Mouse (Mus musculus) CH12.LX (cell line): ENCODE results near the gene Zfp628. TPM values are rescaled to one million over a fixed set of nuclear protein-coding genes. Genes with fewer than 3 reads are reported as not detected.

Experiments
- DNase-seq: peaks from one replicate; pipeline ENCODE4 v3.0.0-alpha.2; 2013; ENCODE audit errors: extremely low read depth
- H3K27ac ChIP-seq: 2 replicates; pipeline ENCODE4 v1.5.1; 2012; ENCODE audit warnings: low read depth, mild to moderate bottlenecking, control low read depth, moderate library complexity; ENCODE audit not compliant: insufficient read depth
- H3K27me3 ChIP-seq: replicated peaks from 2 replicates; pipeline ENCODE3; 2012; ENCODE audit warnings: inconsistent platforms
- H3K36me3 ChIP-seq, 2 experiments: replicated peaks in 1 of 2; 2 replicates each; pipeline versions ENCODE3 to v1.6.1; 2012; ENCODE audit warnings: inconsistent platforms in 1 of 2, low read length in 1 of 2, mild to moderate bottlenecking in 1 of 2, mixed read lengths in 1 of 2, moderate library complexity in 1 of 2; ENCODE audit not compliant: control insufficient read depth in 1 of 2, insufficient read depth in 1 of 2
- H3K4me1 ChIP-seq, 2 experiments: 2 replicates each; pipeline ENCODE4 v1.6.1; 2012; ENCODE audit warnings: inconsistent platforms in 1 of 2, moderate library complexity in 1 of 2; ENCODE audit not compliant: insufficient read depth in 2 of 2, control insufficient read depth in 1 of 2
- H3K4me2 ChIP-seq: 2 replicates; pipeline ENCODE4 v1.6.1; 2012; ENCODE audit warnings: low read depth, mild to moderate bottlenecking, control low read depth; ENCODE audit not compliant: poor library complexity, insufficient read depth, severe bottlenecking
- H3K4me3 ChIP-seq, 3 experiments: fragments of 150-350 bp in 1 of 3; sonication (generic) in 1 of 3; replicated peaks in 1 of 3; 2 replicates each; pipeline versions ENCODE3 to v1.5.1; 2011 to 2012; ENCODE audit warnings: low read depth in 2 of 3, low read length in 2 of 3, mild to moderate bottlenecking in 2 of 3, moderate library complexity in 2 of 3, control low read depth in 1 of 3, improper control_type of control experiment in 1 of 3, inconsistent platforms in 1 of 3, mixed read lengths in 1 of 3; ENCODE audit not compliant: poor library complexity in 1 of 3
- H3K79me2 ChIP-seq: replicated peaks from 2 replicates; pipeline ENCODE4 v1.6.1; 2012; ENCODE audit warnings: mild to moderate bottlenecking, moderate library complexity; ENCODE audit not compliant: control insufficient read depth, poor library complexity, insufficient read depth, severe bottlenecking; ENCODE audit errors: extremely low read depth
- H3K9ac ChIP-seq: 2 replicates; pipeline ENCODE4 v1.6.1; 2012; ENCODE audit warnings: low read depth, mild to moderate bottlenecking, control low read depth, moderate library complexity; ENCODE audit not compliant: insufficient read depth
- H3K9me3 ChIP-seq: replicated peaks from 2 replicates; pipeline ENCODE3; 2012; ENCODE audit warnings: low read length, inconsistent platforms, mixed read lengths
- BHLHE40 ChIP-seq: IDR thresholded peaks from 2 replicates; pipeline ENCODE4 v1.6.1; 2011; ENCODE audit warnings: mild to moderate bottlenecking, low read depth, low read length, improper control_type of control experiment
- CHD2 ChIP-seq: IDR thresholded peaks from 2 replicates; pipeline ENCODE4 v1.6.1; 2011; ENCODE audit warnings: low read length, improper control_type of control experiment
- CTCF ChIP-seq, 2 experiments: IDR thresholded peaks in 1 of 2; conservative IDR thresholded peaks in 1 of 2; 2 replicates each; pipeline ENCODE4 v1.5.1; 2011 to 2012; ENCODE audit warnings: low read depth in 2 of 2, low read length in 2 of 2, improper control_type of control experiment in 1 of 2, inconsistent platforms in 1 of 2, mild to moderate bottlenecking in 1 of 2, moderate library complexity in 1 of 2
- ELF1 ChIP-seq: IDR thresholded peaks from 2 replicates; pipeline ENCODE4 v1.6.1; 2014; ENCODE audit warnings: low read depth, mild to moderate bottlenecking, inconsistent platforms, low read length, improper control_type of control experiment
- ETS1 ChIP-seq: conservative IDR thresholded peaks from 2 replicates; pipeline ENCODE4 v1.6.1; 2012; ENCODE audit warnings: low read depth, mild to moderate bottlenecking, inconsistent platforms, low read length, improper control_type of control experiment, moderate library complexity
- GABPA ChIP-seq: IDR thresholded peaks from 2 replicates; pipeline ENCODE4 v1.6.1; 2012; ENCODE audit warnings: low read depth, low read length, improper control_type of control experiment, inconsistent platforms; ENCODE audit not compliant: insufficient replicate concordance
- HCFC1 ChIP-seq: IDR thresholded peaks from 2 replicates; pipeline ENCODE4 v1.6.1; 2012; ENCODE audit warnings: low read depth, mild to moderate bottlenecking, inconsistent platforms, low read length, improper control_type of control experiment
- JUND ChIP-seq: conservative IDR thresholded peaks from 2 replicates; pipeline ENCODE4 v1.6.1; 2011; ENCODE audit warnings: low read depth, low read length, improper control_type of control experiment
- MAFK ChIP-seq: IDR thresholded peaks from 2 replicates; pipeline ENCODE4 v1.6.1; 2011; ENCODE audit warnings: low read length, improper control_type of control experiment; ENCODE audit not compliant: insufficient replicate concordance
- MAX ChIP-seq: IDR thresholded peaks from 2 replicates; pipeline ENCODE4 v1.6.1; 2011; ENCODE audit warnings: low read length, improper control_type of control experiment
- MEF2A ChIP-seq: IDR thresholded peaks from 2 replicates; pipeline ENCODE4 v1.6.1; 2014; ENCODE audit warnings: low read depth, mild to moderate bottlenecking, inconsistent platforms, low read length, improper control_type of control experiment, borderline replicate concordance
- MXI1 ChIP-seq: IDR thresholded peaks from 2 replicates; pipeline ENCODE4 v1.6.1; 2011; ENCODE audit warnings: mild to moderate bottlenecking, low read depth, low read length, improper control_type of control experiment
- MYC ChIP-seq: IDR thresholded peaks from 2 replicates; pipeline ENCODE4 v1.6.1; 2011; ENCODE audit warnings: low read depth, mild to moderate bottlenecking, improper control_type of control experiment, low read length
- NELFE ChIP-seq: IDR thresholded peaks from 2 replicates; pipeline ENCODE4 v1.6.1; 2011; ENCODE audit warnings: low read depth, low read length, improper control_type of control experiment
- POLR2A ChIP-seq: IDR thresholded peaks from 2 replicates; pipeline ENCODE4 v1.6.1; 2011; ENCODE audit warnings: low read depth, mild to moderate bottlenecking, improper control_type of control experiment, low read length
- RAD21 ChIP-seq: IDR thresholded peaks from 2 replicates; pipeline ENCODE4 v1.6.1; 2011; ENCODE audit warnings: low read depth, mild to moderate bottlenecking, low read length, improper control_type of control experiment, moderate library complexity
- SIN3A ChIP-seq: IDR thresholded peaks from 2 replicates; pipeline ENCODE4 v1.6.1; 2012; ENCODE audit warnings: low read length, improper control_type of control experiment, inconsistent platforms
- TBP ChIP-seq: conservative IDR thresholded peaks from 2 replicates; pipeline ENCODE4 v1.6.1; 2011; ENCODE audit warnings: low read depth, low read length, improper control_type of control experiment
- TCF12 ChIP-seq: IDR thresholded peaks from 2 replicates; pipeline ENCODE4 v1.6.1; 2014; ENCODE audit warnings: low read depth, mild to moderate bottlenecking, inconsistent platforms, low read length, improper control_type of control experiment
- USF1 ChIP-seq: IDR thresholded peaks from 2 replicates; pipeline ENCODE4 v1.6.1; 2014; ENCODE audit warnings: low read depth, mild to moderate bottlenecking, inconsistent platforms, low read length, improper control_type of control experiment
- USF2 ChIP-seq: conservative IDR thresholded peaks from 2 replicates; pipeline ENCODE4 v1.6.1; 2011; ENCODE audit warnings: low read depth, low read length, improper control_type of control experiment
- ZC3H11A ChIP-seq: IDR thresholded peaks from 2 replicates; pipeline ENCODE4 v1.6.1; 2012; ENCODE audit warnings: low read depth, mild to moderate bottlenecking, inconsistent platforms, low read length, improper control_type of control experiment
- ZMIZ1 ChIP-seq: IDR thresholded peaks from 2 replicates; pipeline ENCODE4 v1.6.1; 2012; ENCODE audit warnings: low read depth, mild to moderate bottlenecking, inconsistent platforms, low read length, improper control_type of control experiment
- ZNF384 ChIP-seq: IDR thresholded peaks from 2 replicates; pipeline ENCODE4 v1.6.1; 2012; ENCODE audit warnings: low read depth, low read length, improper control_type of control experiment, inconsistent platforms
- dilution Hi-C: fragments of 300-500 bp; cut with MboI; formaldehyde crosslinking; loops from 2 replicates; pipeline ENCODE4 v1.14.3; 2020; ENCODE audit warnings: low sequenced_read_pairs; ENCODE audit not compliant: extremely low pct_unique_long_range_greater_than_20kb, extremely low pct_ligation_motif_present
- in situ Hi-C: fragments of 300-500 bp; cut with MboI; formaldehyde crosslinking; loops from 3 replicates; pipeline ENCODE4 v1.14.3; 2019; ENCODE audit warnings: low sequenced_read_pairs, low pct_ligation_motif_present, low pct_unique_long_range_greater_than_20kb, mixed read lengths
- polyA plus RNA-seq: library from polyadenylated mRNA; unstranded; fragments of >175 nt; gene quantifications from 2 replicates; pipeline ENCODE4 v1.2.1, GENCODE M21; 2012; ENCODE audit warnings: low read depth; ENCODE audit not compliant: insufficient read length
- total RNA-seq, 2 experiments: library from RNA; depleted of rRNA; stranded (reverse); fragments of 300-350 nt in 1 of 2; fragments of >200 nt in 1 of 2; gene quantifications; 2 replicates each; pipeline ENCODE4 v1.2.3; 2012 to 2014

Gene Zfp628
- total and polyA plus RNA-seq, 3 experiments, result 0.87 to 9.4 (median 2.2) TPM

DNA sequence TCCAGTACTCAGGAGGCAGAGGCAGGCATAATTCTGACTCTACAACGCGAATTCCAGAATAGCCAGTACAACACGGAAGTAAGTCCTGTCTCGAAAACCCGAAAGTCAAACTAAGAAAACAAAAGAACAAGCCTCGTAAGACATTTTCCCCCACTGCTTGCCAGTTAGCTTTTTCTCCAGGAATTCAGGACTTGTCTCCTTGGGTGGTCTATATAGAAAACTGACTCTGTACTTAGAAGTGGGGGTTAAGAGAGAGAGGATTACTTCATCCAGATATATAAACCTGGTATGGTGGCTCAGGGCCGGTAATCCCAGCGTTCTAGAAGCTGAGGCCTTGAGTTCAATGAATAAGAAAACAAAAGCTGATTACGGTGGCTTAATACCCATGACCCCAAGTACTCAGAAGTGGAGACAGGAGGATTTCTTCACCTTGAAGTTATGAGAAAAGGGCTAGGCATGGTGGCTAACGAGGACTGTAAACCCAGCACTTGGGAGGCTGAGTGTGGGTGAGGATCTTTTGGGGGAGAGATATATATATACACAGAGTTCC is 48.3 kb upstream of the Zfp628 start:
- Histone ChIP-seq H3K4me1 (peaks cover 4 to 18% of the 10 kb centered on the region in 2 experiments; a peak in 3 of 4 replicates), H3K27ac (peak overlapping the region; percentile 22), H3K4me2 (peak overlapping the region; percentile 91), H3K27me3 (no peaks in the 10 kb centered on the region), H3K9ac (peak overlapping the region; percentile 57), H3K9me3 (no peaks in the 10 kb centered on the region)
- no peak for DNase-seq
- dilution Hi-C loops, result no loop called here
- TF ChIP-seq SIN3A, result peak; percentile 31; the same call in 1 of the 2 replicates
- TF ChIP-seq CHD2, result no peak
- TF ChIP-seq, all 38 proteins: peak for 1
- no peaks in the 10 kb centered on the region for H3K36me3 ChIP-seq
- peak overlapping the region; percentile 65 to 74 (median 69) for H3K4me3 ChIP-seq
- in situ Hi-C loops, result no loop called here
- no peaks in the 10 kb centered on the region for H3K79me2 ChIP-seq

DNA sequence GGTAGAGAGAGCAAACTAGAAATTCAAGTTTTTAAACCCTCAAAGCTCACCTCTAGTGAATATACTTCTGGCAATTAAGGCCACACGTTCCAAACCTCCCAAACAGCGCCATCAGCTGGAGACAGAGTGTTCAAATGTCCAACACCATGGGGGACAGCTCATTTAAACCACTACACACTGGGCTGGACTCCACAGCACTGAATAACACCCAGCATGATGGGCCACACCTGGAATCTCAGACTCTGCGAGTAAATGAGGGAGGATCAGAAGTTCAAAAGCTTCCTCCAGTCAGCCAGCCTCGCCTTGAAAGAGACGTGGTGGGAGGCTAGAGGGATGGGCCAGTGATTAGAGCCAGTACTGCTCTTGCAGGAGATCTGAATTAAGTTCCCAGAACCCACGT is 44.9 kb upstream of the Zfp628 start, which contains the start of gene Isoc2b:
Isoc2b (minus strand) TSS at position 126 of the 400 bp plus-strand sequence.
- Histone ChIP-seq H3K4me3 (no peak within 1 kb of the TSS), H3K4me2 (no peak within 1 kb of the TSS), H3K27ac (no peak within 1 kb of the TSS), H3K36me3 (no peaks in the 10 kb centered on the region), H3K79me2 (no peaks in the 10 kb centered on the region), H3K4me1 (peaks cover 2 to 18% of the 10 kb centered on the region in 2 experiments; a peak in 3 of 4 replicates), H3K9ac (no peak within 1 kb of the TSS), H3K9me3 (no peaks in the 10 kb centered on the region), H3K27me3 (no peaks in the 10 kb centered on the region)
- no peak for DNase-seq
- in situ Hi-C loops, result no loop called here
- TF ChIP-seq ZMIZ1, result no peak
- peak in 1 of 2 experiments; percentile 4; a peak in 1 of 4 replicates for TF ChIP-seq CTCF (conservative IDR thresholded peaks at IDR 0.05 in 1 of 2, IDR thresholded peaks at IDR 0.05 in 1 of 2; ENCODE audit: low read depth in 2 of 2, low read length in 2 of 2)
- dilution Hi-C loops, result no loop called here

DNA sequence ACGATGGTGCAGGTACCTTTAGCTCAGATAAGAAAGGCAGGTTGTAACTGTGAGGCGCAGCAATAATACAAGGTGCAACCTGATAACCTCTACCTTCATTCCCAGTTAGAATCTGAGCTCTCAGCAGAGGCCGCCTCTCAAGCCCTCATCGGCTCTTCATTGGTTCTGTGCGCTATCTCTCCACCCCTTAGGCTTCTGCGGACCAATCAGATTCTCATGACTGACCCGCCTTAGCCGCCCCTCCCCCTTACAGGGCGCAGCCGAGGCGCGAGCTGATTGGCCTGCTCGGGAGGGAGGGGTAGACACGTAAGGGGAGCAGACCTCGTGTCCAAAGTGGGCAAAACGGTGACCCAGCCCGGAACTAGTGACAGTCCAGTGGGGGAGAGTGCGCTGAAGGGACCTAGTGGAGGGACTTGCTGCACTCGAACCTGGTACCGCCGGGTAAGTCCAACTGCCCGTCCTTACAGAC is 38.2 kb upstream of the Zfp628 start, which contains the start of gene Isoc2a:
Isoc2a (plus strand) TSS at position 401 of the 469 bp plus-strand sequence.
- Histone ChIP-seq H3K27ac (no peak within 1 kb of the TSS), H3K27me3 (no peaks in the 10 kb centered on the region), H3K79me2 (no peaks in the 10 kb centered on the region), H3K4me2 (peak within 1 kb of the TSS; percentile 99), H3K36me3 (peaks cover 0 to under 1% of the 10 kb centered on the region in 2 experiments), H3K4me3 (peak within 1 kb of the TSS; percentile 66 to 85 (median 78)), H3K9ac (peak within 1 kb of the TSS; percentile 73), H3K9me3 (peaks cover under 1% of the 10 kb centered on the region), H3K4me1 (peaks cover 6 to 14% of the 10 kb centered on the region in 2 experiments)
- peak; percentile 96 for DNase-seq
- dilution Hi-C loops (no loop called here), in situ Hi-C loops (no loop called here)
- TF ChIP-seq POLR2A, result peak; percentile 95
- TF ChIP-seq MAFK, result no peak
- TF ChIP-seq BHLHE40, result no peak
- TF ChIP-seq JUND, result no peak
- TF ChIP-seq ETS1, result no peak
- peak; percentile 94 for TF ChIP-seq CHD2
- TF ChIP-seq USF2, result no peak; the same call in 1 of the 2 replicates
- TF ChIP-seq ELF1, result peak; percentile 81
- no peak for TF ChIP-seq CTCF (conservative IDR thresholded peaks at IDR 0.05 in 1 of 2, IDR thresholded peaks at IDR 0.05 in 1 of 2; ENCODE audit: low read depth in 2 of 2, low read length in 2 of 2)
- peak; percentile 80 for TF ChIP-seq NELFE
- peak; percentile 58 for TF ChIP-seq MYC
- TF ChIP-seq TBP, result peak; percentile 90
- TF ChIP-seq ZNF384, result no peak
- TF ChIP-seq GABPA, result no peak
- peak; percentile 46 for TF ChIP-seq USF1
- peak; percentile 7; the same call in 1 of the 2 replicates for TF ChIP-seq MEF2A
- TF ChIP-seq TCF12, result peak; percentile 84
- peak; percentile 75; the same call in 1 of the 2 replicates for TF ChIP-seq MAX
- TF ChIP-seq ZC3H11A, result no peak
- peak; percentile 72 for TF ChIP-seq SIN3A
- TF ChIP-seq ZMIZ1, result peak; percentile 54
- TF ChIP-seq MXI1, result peak; percentile 90; the same call in 1 of the 2 replicates
- TF ChIP-seq HCFC1, result peak; percentile 24; the same call in 1 of the 2 replicates
- TF ChIP-seq RAD21, result no peak
